Mouse (Mus musculus) olfactory bulb, adult 2 months (tissue): Measurements from ENCODE around the gene Cog5. TPM values are rescaled to one million over a fixed set of nuclear protein-coding genes. Genes with fewer than 3 reads are reported as not detected.

ENCODE experiments used
- H3K27ac ChIP-seq: fragments of 200-500 bp; 2 replicates; pipeline ENCODE4 v1.5.1; 2012; ENCODE audit warnings: low read depth, low read length; ENCODE audit not compliant: insufficient read depth
- H3K4me1 ChIP-seq: fragments of 200-500 bp; 2 replicates; pipeline ENCODE4 v1.6.1; 2012; ENCODE audit warnings: low read length; ENCODE audit not compliant: control insufficient read depth, insufficient read depth
- H3K4me3 ChIP-seq: fragments of 200-500 bp; 2 replicates; pipeline ENCODE4 v1.5.1; 2012; ENCODE audit warnings: mild to moderate bottlenecking, low read depth, low read length, moderate library complexity; ENCODE audit not compliant: insufficient read depth
- CTCF ChIP-seq: fragments of 200-500 bp; IDR thresholded peaks from 2 replicates; pipeline ENCODE4 v1.5.1; 2012; ENCODE audit warnings: low read depth, mild to moderate bottlenecking, low read length, moderate library complexity; ENCODE audit not compliant: insufficient read depth
- POLR2A ChIP-seq: fragments of 200-500 bp; IDR thresholded peaks from 2 replicates; pipeline ENCODE4 v1.6.1; 2012; ENCODE audit warnings: mild to moderate bottlenecking, low read depth, low read length, moderate library complexity; ENCODE audit not compliant: insufficient read depth
- WGBS: fragments of 180-500 bp; shearing (Covaris S2); methylation state at CpG from one replicate; pipeline ENCODE4 v1.1.7; 2018; 5-methylcytosine and 5-hydroxymethylcytosine counted together
- polyA plus RNA-seq: library from polyadenylated mRNA; stranded (reverse); fragments of >200 nt; gene quantifications from 2 replicates; pipeline ENCODE4 v1.2.4, GENCODE M21; 2012; ENCODE audit warnings: low replicate concordance; ENCODE audit not compliant: missing spikeins, insufficient read depth, insufficient read length

The Cog5 gene
- polyA plus RNA-seq, 1 experiment = not detected

DNA sequence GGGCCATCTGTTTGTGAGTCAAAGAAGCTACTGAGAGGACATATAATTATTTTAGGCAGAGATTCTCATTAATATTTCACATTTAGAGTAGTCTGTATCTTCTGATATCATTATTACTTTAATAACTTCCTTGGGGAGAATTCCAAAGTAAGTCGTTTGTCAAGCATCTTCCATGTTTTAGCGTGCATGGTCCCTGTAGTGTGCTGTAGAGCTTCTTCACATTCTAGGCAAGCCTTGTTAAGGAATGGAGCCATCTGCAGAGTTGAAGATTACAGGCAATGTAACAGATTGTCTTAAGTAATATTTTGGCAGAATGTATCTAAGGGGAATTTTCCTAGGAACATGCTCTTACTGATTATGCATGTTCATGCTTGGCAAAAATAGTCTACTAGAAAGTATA lies 171.8 kb downstream of the Cog5 start:
- 96% methylated on average over 2 of the region's 2 CpGs for WGBS
- Histone ChIP-seq H3K4me3 (no peak overlapping the region), H3K4me1 (no peaks in the 10 kb centered on the region), H3K27ac (no peak overlapping the region)
- TF ChIP-seq CTCF = no peak
- TF ChIP-seq POLR2A = no peak

DNA sequence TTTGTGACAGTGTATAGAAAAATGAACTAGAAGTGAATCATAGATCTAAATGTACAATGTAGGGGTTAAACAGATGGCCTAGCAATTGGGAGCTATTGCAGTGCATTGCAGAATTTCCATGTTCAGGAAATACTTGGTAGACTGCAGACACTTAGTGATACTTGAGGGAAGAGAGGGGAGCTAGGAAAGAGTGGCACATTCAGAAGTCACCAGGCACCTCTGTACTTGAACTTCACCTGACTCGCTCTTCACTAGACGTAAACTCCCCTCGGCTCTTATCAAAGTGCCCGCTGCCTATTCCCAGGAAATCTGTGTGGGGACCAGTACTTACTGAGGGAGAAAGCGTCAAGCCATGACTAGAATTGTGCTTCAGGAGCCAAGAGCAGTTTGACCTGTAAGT lies 180.8 kb downstream of the Cog5 start:
- TF ChIP-seq CTCF (no peak), POLR2A (no peak)
- no peak overlapping the region for H3K4me3 ChIP-seq
- no peak overlapping the region for H3K27ac ChIP-seq
- WGBS = 97% methylated on average over 5 of the region's 5 CpGs
- H3K4me1 ChIP-seq = no peaks in the 10 kb centered on the region

DNA sequence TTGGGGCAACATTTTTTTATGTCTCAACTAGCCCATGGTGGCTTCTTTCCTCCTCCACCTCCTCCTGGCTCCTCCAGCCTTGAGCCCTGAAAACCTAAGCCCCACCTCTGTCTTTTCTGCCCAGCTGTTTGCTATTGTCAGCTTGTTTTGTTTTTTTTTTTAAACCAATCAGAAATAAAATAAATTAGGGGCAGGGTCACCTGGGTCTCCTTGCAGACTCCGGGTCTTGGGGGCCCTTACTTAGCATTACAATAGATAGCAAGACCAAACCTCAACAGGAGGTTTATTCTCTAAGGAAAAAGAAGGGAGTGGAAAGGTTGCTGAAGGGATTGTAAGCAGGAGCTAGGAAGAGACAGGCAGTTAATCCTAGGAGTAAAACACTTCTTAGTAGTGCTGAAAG lies 181.5 kb downstream of the Cog5 start:
- 30% methylated on average over 1 of the region's 1 CpGs for WGBS
- TF ChIP-seq POLR2A = no peak
- TF ChIP-seq CTCF = no peak
- no peaks in the 10 kb centered on the region for H3K4me1 ChIP-seq
- no peak overlapping the region for H3K27ac ChIP-seq
- H3K4me3 ChIP-seq = no peak overlapping the region

DNA sequence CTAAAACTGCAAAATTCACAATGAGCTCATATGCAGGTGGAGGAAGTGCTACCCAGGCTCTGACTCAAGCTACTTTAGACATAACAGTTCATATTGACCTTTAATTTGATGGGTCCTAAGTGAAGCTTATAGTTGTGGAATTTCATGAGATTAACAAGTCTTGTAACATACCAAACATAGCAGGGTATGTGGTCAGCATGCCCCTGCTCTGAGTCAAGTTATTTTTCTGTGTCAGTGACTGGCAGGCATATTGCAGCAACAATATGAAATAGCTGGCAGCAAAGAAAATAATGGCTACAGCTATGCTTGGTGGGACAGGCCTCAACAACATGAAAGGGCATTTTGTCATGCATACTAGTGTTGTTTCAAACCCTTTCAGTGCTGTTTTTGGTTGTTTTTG lies 183.9 kb downstream of the Cog5 start:
- H3K4me1 ChIP-seq = no peaks in the 10 kb centered on the region
- no peak overlapping the region for H3K27ac ChIP-seq
- no peak for TF ChIP-seq CTCF
- TF ChIP-seq POLR2A = no peak
- H3K4me3 ChIP-seq = no peak overlapping the region

DNA sequence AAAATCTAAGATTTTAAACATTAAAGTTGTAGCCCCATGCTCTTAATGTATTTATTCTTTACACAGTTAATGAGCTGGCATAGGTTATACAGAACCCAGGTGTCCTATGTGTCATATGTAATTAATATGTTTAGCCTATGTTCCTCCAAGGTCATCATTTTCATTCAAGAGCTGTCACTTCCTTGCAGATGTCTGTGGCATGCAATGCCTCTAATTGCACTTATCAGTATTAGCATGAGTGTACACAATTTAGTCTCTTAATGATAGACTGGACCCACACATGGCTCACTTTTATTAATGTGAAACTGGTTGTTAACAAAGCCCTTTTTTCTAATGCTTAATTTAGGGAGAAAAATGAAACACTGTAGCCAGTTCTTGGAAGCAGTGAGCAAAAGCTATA lies 184.6 kb downstream of the Cog5 start:
- no peak overlapping the region for H3K4me3 ChIP-seq
- no peak overlapping the region for H3K27ac ChIP-seq
- TF ChIP-seq POLR2A (no peak), CTCF (no peak)
- no peaks in the 10 kb centered on the region for H3K4me1 ChIP-seq

DNA sequence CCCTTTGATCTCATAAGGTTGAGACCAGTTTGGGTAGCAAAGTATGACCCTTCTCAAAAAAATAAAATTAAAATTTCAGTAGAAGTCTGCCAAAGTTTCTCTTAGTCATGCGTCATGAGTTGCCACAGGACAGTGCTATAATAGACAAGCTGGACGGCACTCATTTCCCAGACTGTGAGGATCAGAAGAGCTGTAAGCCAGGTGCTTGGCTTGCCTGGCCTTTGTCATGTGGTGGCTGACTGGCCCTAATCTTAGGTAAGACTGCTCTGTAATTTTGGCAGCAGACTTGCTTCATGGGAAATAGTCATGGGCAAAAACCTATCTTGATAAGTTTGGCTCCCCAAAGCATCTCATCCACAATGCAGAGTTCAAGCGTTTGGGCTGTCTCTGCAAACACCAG lies 191.4 kb downstream of the Cog5 start:
- H3K4me3 ChIP-seq = no peak overlapping the region
- WGBS = 94% methylated on average over 3 of the region's 3 CpGs
- TF ChIP-seq POLR2A (no peak), CTCF (no peak)
- H3K27ac ChIP-seq = no peak overlapping the region
- no peaks in the 10 kb centered on the region for H3K4me1 ChIP-seq

DNA sequence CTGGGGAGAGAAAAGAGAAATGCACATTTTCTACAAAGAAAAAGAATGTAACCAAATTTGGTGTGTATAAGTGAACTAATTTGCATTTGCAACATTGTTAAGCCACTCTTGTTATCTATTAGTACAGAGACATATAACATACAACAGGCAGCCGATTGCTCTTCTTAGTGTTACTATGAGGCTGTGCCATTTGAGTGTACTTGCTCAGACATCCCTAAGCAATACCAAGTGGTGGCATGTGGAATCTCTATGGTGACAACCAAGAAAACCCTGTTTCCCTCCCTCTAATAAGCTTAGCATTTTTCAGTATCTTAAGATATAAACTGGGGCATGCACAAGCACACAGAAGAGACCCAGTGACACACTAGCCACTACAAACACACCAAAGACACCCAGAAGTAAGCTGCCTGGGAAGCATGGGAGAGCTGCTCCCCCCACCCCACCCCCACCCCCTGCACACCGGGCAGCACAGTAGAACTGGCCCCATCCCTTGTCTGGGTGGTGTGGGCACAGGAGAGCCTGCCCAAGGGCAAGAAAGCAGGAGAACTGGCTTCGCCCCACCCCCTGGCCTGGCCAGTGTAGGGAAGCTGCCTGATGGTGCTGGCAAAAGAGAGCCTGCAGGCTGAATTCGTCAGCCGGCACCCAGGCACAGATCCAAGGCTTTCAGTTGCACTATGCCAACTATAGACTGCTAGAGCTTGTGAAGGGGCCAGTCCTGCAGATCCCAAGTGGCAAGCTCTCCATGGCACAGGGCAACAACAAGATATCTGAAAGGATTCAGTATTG lies 194.2 kb downstream of the Cog5 start:
- Histone ChIP-seq H3K27ac (no peak overlapping the region), H3K4me3 (no peak overlapping the region), H3K4me1 (no peaks in the 10 kb centered on the region)
- TF ChIP-seq CTCF = no peak
- TF ChIP-seq POLR2A = no peak
- 48% methylated on average over 5 of the region's 5 CpGs for WGBS

DNA sequence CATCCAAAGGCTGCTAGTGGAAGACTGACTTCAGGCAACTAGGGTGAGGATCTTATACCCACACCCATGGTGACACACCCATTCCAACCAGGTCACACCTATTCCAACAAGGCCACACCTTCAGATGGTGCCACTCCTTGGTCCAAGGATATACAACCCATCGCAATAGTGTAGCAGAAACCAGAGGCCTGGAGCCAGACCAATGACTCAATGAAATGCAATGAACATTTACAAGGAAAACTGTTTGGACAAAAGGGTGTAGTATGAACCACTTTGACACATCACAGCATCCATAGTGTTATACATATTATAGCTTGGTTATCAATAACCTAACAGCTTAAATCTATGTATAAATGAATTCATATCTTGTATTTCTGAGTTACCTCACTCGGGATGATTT lies 194.9 kb downstream of the Cog5 start:
- 100% methylated on average over 2 of the region's 2 CpGs for WGBS
- Histone ChIP-seq H3K4me1 (no peaks in the 10 kb centered on the region), H3K27ac (no peak overlapping the region), H3K4me3 (no peak overlapping the region)
- TF ChIP-seq POLR2A (no peak), CTCF (no peak)

DNA sequence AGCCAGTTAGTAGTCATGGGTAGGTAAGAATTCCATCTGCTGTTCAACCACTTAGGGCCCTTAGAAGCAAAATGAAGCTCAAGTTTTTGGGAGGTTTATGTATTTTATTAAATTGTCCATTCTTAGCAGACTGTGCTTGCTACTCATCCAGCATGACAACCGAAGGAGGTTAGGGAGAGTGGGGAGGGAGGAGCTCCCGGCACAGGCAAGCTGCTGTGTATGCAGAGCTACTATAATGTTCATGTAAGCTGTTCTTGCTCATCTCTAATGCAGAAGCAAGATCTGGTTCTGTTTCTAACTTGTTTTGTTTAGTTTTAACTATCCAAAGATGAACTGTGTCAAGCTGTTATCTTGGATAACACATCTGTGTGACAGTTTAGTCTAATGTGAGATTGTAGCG lies 199.4 kb downstream of the Cog5 start:
- Histone ChIP-seq H3K27ac (no peak overlapping the region), H3K4me3 (no peak overlapping the region), H3K4me1 (no peaks in the 10 kb centered on the region)
- 83% methylated on average over 3 of the region's 3 CpGs for WGBS
- no peak for TF ChIP-seq CTCF
- TF ChIP-seq POLR2A = no peak

DNA sequence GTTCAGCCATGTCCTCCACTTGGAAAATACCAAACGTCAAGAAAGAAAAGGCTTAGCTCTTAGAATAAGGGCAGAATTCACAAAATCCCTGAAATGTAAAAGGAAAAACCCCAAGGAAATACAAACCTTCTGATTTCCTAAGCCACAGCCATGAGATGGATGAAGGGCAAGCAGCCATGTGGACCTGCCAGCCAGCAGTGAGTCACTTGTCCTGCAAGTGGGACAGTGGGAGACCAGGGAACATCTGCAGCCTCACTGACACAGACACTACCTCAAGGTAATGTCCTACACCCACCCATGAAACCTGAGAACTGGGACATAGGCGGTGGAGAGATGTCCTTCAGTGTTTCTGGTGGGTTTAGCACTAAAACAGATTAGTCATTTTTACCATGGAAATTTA lies 200.1 kb downstream of the Cog5 start:
- Histone ChIP-seq H3K4me1 (no peaks in the 10 kb centered on the region), H3K4me3 (no peak overlapping the region), H3K27ac (no peak overlapping the region)
- TF ChIP-seq CTCF = no peak
- TF ChIP-seq POLR2A = no peak
- 90% methylated on average over 2 of the region's 2 CpGs for WGBS
